Mouse (Mus musculus): ENCODE measurements around the gene Zfp93. TPM values are rescaled to one million over a fixed set of nuclear protein-coding genes. Genes with fewer than 3 reads are reported as not detected.

Zfp93 gene
- polyA plus RNA-seq, 2 experiments = 0.58 to 0.75 TPM

DNA sequence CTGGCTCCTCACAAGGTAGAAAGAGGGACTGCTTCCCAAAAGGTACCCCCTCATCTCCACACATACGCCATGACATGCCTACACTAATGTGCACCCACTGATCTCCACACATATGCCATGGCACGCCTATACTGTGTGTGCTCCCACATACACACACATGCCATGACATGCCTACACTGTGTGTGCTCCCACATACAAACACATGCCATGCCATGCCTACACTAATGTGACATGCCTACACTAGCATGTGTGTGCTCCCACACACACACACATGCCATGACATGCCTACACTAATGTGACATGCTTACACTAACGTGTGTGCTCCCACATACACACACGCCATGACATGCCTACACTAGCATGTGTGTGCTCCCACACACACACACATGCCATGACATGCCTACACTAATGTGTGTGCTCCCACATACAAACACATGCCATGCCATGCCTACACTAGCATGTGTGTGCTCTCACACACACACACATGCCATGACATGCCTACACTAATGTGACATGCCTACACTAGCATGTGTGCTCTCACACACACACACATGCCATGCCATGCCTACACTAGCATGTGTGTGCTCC, 20.0 kb downstream of the Zfp93 start:
- 63% methylated on average over 4 of the region's 4 CpGs for WGBS (ENCODE audit: insufficient replicate concordance)
- Histone ChIP-seq H3K4me3 (ENCODE audit: insufficient read depth in 1 of 2, low read depth in 2 of 2, low read length in 2 of 2) (no peak overlapping the region), H3K4me1 (replicated peaks; ENCODE audit: control insufficient read depth in 2 of 2, insufficient read depth in 2 of 2, low read length in 1 of 2) (0 out of 4 replicates have a peak, but pooled peaks cover 0 to 2% of the 10 kb centered on the region in 2 experiments), H3K27ac (no peak overlapping the region), H3K27me3 (ENCODE audit: control insufficient read depth, insufficient read depth, low read length) (no peaks in the 10 kb centered on the region), H3K4me2 (ENCODE audit: low read depth) (no peak overlapping the region), H3K9me3 (ENCODE audit: control insufficient read depth, low read length) (no peaks in the 10 kb centered on the region), H3K9ac (replicated peaks) (no peak overlapping the region), H3K36me3 (replicated peaks; ENCODE audit: control insufficient read depth, insufficient read depth, low read depth) (peaks cover 3% of the 10 kb centered on the region; the same call in 1 of the 2 replicates)
- no peak for TF ChIP-seq EP300 (IDR thresholded peaks at IDR 0.05; ENCODE audit: low read depth)
- TF ChIP-seq CTCF (IDR thresholded peaks at IDR 0.05; ENCODE audit: low read depth) = no peak
- no peak for DNase-seq (ENCODE audit: low read depth in 3 of 3, low spot score in 3 of 3)
- no peak for ATAC-seq (ENCODE audit: insufficient read depth)

- no peak overlapping the region for H3K4me2 ChIP-seq (ENCODE audit: low read depth)
- DNase-seq (ENCODE audit: low read depth in 3 of 3, low spot score in 3 of 3) = no peak
- TF ChIP-seq CTCF (IDR thresholded peaks at IDR 0.05; ENCODE audit: low read depth) (no peak), EP300 (IDR thresholded peaks at IDR 0.05; ENCODE audit: low read depth) (no peak)
- no peak overlapping the region for H3K4me3 ChIP-seq (ENCODE audit: insufficient read depth in 1 of 2, low read depth in 2 of 2, low read length in 2 of 2)
- ATAC-seq (ENCODE audit: insufficient read depth) = no peak
- H3K9ac ChIP-seq (replicated peaks) = no peak overlapping the region
- no peak overlapping the region for H3K27ac ChIP-seq
- no peaks in the 10 kb centered on the region for H3K9me3 ChIP-seq (ENCODE audit: control insufficient read depth, low read length)
- H3K36me3 ChIP-seq (replicated peaks; ENCODE audit: control insufficient read depth, insufficient read depth, low read depth) = peaks cover 3% of the 10 kb centered on the region; the same call in 1 of the 2 replicates
- 85% methylated on average over 27 of the region's 27 CpGs for WGBS (ENCODE audit: insufficient replicate concordance)
- no peaks in the 10 kb centered on the region for H3K27me3 ChIP-seq (ENCODE audit: control insufficient read depth, insufficient read depth, low read length)
- 0 out of 4 replicates have a peak, but pooled peaks cover 0 to 2% of the 10 kb centered on the region in 2 experiments for H3K4me1 ChIP-seq (replicated peaks; ENCODE audit: control insufficient read depth in 2 of 2, insufficient read depth in 2 of 2, low read length in 1 of 2)
Measured at GRCm38 (mm10) chr7:24291387-24292090, 21.3 kb downstream of the Zfp93 start.

DNA sequence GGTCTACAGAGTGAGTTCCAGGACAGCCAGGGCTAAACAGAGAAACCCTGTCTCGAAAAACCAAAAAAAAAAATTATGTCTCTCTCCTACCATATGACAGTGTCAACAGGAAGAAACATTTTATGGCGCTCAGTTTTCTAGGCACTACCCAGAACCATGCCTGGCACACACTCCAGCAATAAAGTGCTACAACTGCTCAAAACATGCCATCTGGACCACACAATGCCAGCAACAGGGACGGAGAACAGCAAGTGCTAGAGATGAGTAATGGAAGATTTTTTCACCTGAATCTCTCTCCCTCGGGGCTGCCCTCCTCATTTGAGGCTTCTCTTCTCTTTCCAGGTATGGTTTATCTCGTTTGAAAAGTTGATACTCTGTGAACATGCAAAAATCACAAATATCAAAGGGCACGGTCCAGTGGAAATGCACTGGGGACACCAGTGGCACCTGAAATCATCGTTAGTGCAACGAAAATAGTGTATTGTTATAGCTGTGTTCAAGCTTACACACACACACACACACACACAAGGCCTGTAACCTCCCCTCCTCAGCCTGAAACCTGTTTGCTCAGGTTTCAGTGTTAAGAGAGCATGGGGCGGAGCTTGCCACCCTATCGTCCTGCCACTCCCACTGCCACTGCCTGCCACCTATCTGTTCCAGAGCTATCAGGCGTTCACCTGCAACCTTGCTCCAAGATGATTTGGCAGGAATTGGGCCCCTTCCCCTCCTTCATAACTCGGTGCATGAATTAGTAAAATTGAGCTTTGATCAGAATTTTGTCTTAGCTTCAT, 23.0 kb downstream of the Zfp93 start:
- WGBS (ENCODE audit: insufficient replicate concordance) = 65% methylated on average over 12 of the region's 12 CpGs
- DNase-seq (ENCODE audit: low read depth in 3 of 3, low spot score in 3 of 3) = no peak
- Histone ChIP-seq H3K27me3 (ENCODE audit: control insufficient read depth, insufficient read depth, low read length) (no peaks in the 10 kb centered on the region), H3K36me3 (replicated peaks; ENCODE audit: control insufficient read depth, insufficient read depth, low read depth) (peaks cover 3% of the 10 kb centered on the region; the same call in 1 of the 2 replicates), H3K4me3 (ENCODE audit: insufficient read depth in 1 of 2, low read depth in 2 of 2, low read length in 2 of 2) (no peak overlapping the region), H3K9ac (replicated peaks) (no peak overlapping the region), H3K9me3 (ENCODE audit: control insufficient read depth, low read length) (no peaks in the 10 kb centered on the region), H3K27ac (no peak overlapping the region), H3K4me1 (replicated peaks; ENCODE audit: control insufficient read depth in 2 of 2, insufficient read depth in 2 of 2, low read length in 1 of 2) (0 out of 4 replicates have a peak, but pooled peaks cover 0 to 2% of the 10 kb centered on the region in 2 experiments), H3K4me2 (ENCODE audit: low read depth) (no peak overlapping the region)
- TF ChIP-seq EP300 (IDR thresholded peaks at IDR 0.05; ENCODE audit: low read depth) (no peak), CTCF (IDR thresholded peaks at IDR 0.05; ENCODE audit: low read depth) (no peak)
- ATAC-seq (ENCODE audit: insufficient read depth) = peak; percentile 37; the same call in 1 of the 2 replicates

GRCm38 (mm10) chr7:24294763-24295162, 24.5 kb downstream of the Zfp93 start:
- Histone ChIP-seq H3K4me2 (ENCODE audit: low read depth) (no peak overlapping the region), H3K4me1 (replicated peaks; ENCODE audit: control insufficient read depth in 2 of 2, insufficient read depth in 2 of 2, low read length in 1 of 2) (peaks cover 0 to 3% of the 10 kb centered on the region in 2 experiments; a peak in 2 of 4 replicates), H3K36me3 (replicated peaks; ENCODE audit: control insufficient read depth, insufficient read depth, low read depth) (peaks cover 3% of the 10 kb centered on the region; the same call in 1 of the 2 replicates), H3K27ac (no peak overlapping the region), H3K27me3 (ENCODE audit: control insufficient read depth, insufficient read depth, low read length) (no peaks in the 10 kb centered on the region), H3K9me3 (ENCODE audit: control insufficient read depth, low read length) (no peaks in the 10 kb centered on the region), H3K9ac (replicated peaks) (no peak overlapping the region), H3K4me3 (ENCODE audit: insufficient read depth in 1 of 2, low read depth in 2 of 2, low read length in 2 of 2) (no peak overlapping the region)
- TF ChIP-seq EP300 (IDR thresholded peaks at IDR 0.05; ENCODE audit: low read depth) = no peak
- DNase-seq (ENCODE audit: low read depth in 3 of 3, low spot score in 3 of 3) (no peak), ATAC-seq (ENCODE audit: insufficient read depth) (no peak)
- 85% methylated on average over 4 of the region's 4 CpGs for WGBS (ENCODE audit: insufficient replicate concordance)

All from liver, embryonic 14.5 days (tissue).